Mouse (Mus musculus) spleen, adult 2 months (tissue): ENCODE results near the gene Prmt3.

Experiments
- CTCF ChIP-seq: fragments of 200-500 bp; IDR thresholded peaks from 2 replicates; pipeline ENCODE4 v1.5.1; 2011; ENCODE audit warnings: mild to moderate bottlenecking, inconsistent platforms; ENCODE audit not compliant: insufficient read depth, insufficient read length, insufficient replicate concordance; ENCODE audit errors: extremely low read depth
- POLR2A ChIP-seq: fragments of 200-500 bp; IDR thresholded peaks from 2 replicates; pipeline ENCODE4 v1.6.1; 2011; ENCODE audit warnings: low read depth, low read length, inconsistent platforms

DNA sequence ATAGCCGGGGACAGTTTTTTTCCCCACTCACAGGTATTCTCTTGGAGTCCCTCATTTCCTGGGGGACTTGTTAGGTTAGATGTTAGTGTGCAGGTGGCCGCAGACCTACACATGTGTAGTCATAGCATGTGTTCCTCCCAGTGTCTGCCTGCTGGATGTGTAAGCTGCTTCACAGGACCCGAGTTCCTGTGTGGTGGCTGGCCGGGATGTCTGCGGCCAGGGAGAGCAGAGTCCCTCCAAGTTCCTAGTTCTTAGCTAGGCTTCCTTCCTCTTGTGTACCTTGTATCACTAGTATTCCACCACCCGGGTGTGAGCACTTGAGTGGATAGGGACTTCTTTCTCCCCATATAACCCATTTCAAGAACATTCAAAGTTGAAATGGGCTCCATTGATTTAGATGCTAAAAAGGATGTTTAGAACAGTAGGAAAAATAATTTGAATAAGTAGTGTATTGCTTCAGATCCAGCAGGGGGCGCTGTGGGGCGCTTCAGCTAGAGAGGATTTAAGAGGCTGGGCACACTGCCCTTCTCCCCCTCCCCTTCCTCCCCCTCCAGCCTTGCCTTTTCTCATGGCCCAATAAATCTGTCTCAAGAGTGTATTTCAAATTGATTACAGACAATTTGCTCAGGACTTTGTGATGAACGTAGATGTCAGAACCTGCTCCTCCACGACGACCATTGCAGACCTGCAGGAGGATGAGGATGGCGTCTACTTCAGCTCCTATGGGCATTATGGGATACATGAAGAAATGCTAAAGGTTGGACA, 8.7 kb downstream of the Prmt3 start:
- peak; percentile 45; the same call in 1 of the 2 replicates for TF ChIP-seq CTCF
- no peak for TF ChIP-seq POLR2A
